Mouse (Mus musculus): ENCODE measurements around the gene Btbd18.

DNA sequence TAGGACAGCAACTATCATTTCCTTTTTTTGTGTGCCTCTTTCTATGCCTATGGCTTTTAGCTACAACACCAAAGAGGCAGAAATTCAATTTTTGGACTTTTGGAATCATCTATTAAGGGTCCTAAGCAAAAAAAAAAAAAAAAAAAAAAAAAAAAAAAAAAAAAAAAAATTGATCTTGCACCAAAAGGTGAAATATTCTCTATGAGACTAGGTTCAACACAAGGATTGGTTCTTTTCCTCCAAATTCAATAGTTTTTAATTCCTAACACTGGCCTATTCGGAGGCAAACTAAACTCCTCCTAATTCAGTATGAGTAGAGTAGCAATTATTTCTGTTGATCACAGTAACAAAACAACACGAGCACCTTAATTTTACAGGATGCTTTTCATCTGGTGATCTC, 53.0 kb downstream of the Btbd18 start:
- TF ChIP-seq ETS1 (conservative IDR thresholded peaks at IDR 0.05; ENCODE audit: low read depth, low read length) = no peak
- TF ChIP-seq E2F4 (IDR thresholded peaks at IDR 0.05; ENCODE audit: insufficient replicate concordance, low read depth, low read length) = no peak
- no peak for TF ChIP-seq EP300 (IDR thresholded peaks at IDR 0.05; ENCODE audit: low read length)
- TF ChIP-seq MEF2A (IDR thresholded peaks at IDR 0.05; ENCODE audit: borderline replicate concordance, low read depth, low read length) = no peak
- TF ChIP-seq CTCF (conservative IDR thresholded peaks at IDR 0.05 in 1 of 2, IDR thresholded peaks at IDR 0.05 in 1 of 2; ENCODE audit: low read depth in 2 of 2, low read length in 2 of 2) = no peak
- no peak for TF ChIP-seq TCF12 (IDR thresholded peaks at IDR 0.05; ENCODE audit: low read depth, low read length)
- no peak for TF ChIP-seq TBP (conservative IDR thresholded peaks at IDR 0.05; ENCODE audit: low read depth, low read length)

Data from CH12.LX (cell line).